Mouse (Mus musculus): ENCODE measurements around the gene Fbxo2.
"Not testable (repeated sequence)": the region's sequence is repeated elsewhere in the genome, so short reads cannot be mapped to it uniquely, and the experiment has no call there.

The Fbxo2 gene

GRCm38 (mm10) chr4:148160436-148161390 is at the start of gene Fbxo2, which contains the start of gene Fbxo44:
Gene Fbxo2, plus strand, starts transcription at chr4:148160621.
Gene Fbxo44, minus strand, starts transcription at chr4:148160482.
- no peak for DNase-seq (ENCODE audit: low spot score)

- no peak for DNase-seq (ENCODE audit: low spot score)
Observed at GRCm38 (mm10) chr4:148112519-148112918, 47.9 kb upstream of the Fbxo2 start.

- peak; percentile 58 for DNase-seq (ENCODE audit: low spot score)
Observed at GRCm38 (mm10) chr4:148114758-148115391, 45.5 kb upstream of the Fbxo2 start.

GRCm38 (mm10) chr4:148115467-148115866 is 45.0 kb upstream of the Fbxo2 start:
- no peak for DNase-seq (ENCODE audit: low spot score)

- no peak for DNase-seq (ENCODE audit: low spot score)
Observed at GRCm38 (mm10) chr4:148116657-148117056, 43.8 kb upstream of the Fbxo2 start.

- DNase-seq (ENCODE audit: low spot score) = no peak
Observed at GRCm38 (mm10) chr4:148117392-148117791, 43.0 kb upstream of the Fbxo2 start.

- DNase-seq (ENCODE audit: low spot score) = not testable (repeated sequence)
Observed at GRCm38 (mm10) chr4:148119578-148119977, 40.8 kb upstream of the Fbxo2 start.

- no peak for DNase-seq (ENCODE audit: low spot score)
Observed at GRCm38 (mm10) chr4:148120555-148120954, 39.9 kb upstream of the Fbxo2 start.

- DNase-seq (ENCODE audit: low spot score) = no peak
Observed at GRCm38 (mm10) chr4:148121362-148121761, 39.1 kb upstream of the Fbxo2 start.

- DNase-seq (ENCODE audit: low spot score) = no peak
Observed at GRCm38 (mm10) chr4:148121982-148122693, 38.3 kb upstream of the Fbxo2 start.

- DNase-seq (ENCODE audit: low spot score) = no peak
Observed at GRCm38 (mm10) chr4:148122694-148123066, 37.7 kb upstream of the Fbxo2 start.

- no peak for DNase-seq (ENCODE audit: low spot score)
Observed at GRCm38 (mm10) chr4:148128241-148128640, 32.2 kb upstream of the Fbxo2 start.

- no peak for DNase-seq (ENCODE audit: low spot score)
Observed at GRCm38 (mm10) chr4:148128672-148129071, 31.7 kb upstream of the Fbxo2 start.

GRCm38 (mm10) chr4:148130133-148130532 is 30.3 kb upstream of the Fbxo2 start, which contains the start of gene Mad2l2:
Gene Mad2l2, plus strand, starts transcription at chr4:148130384.
- no peak for DNase-seq (ENCODE audit: low spot score)

- no peak for DNase-seq (ENCODE audit: low spot score)
Observed at GRCm38 (mm10) chr4:148130561-148131413, 29.6 kb upstream of the Fbxo2 start, which contains the start of gene Draxin. Gene Draxin, minus strand, starts transcription at chr4:148130698.

- DNase-seq (ENCODE audit: low spot score) = no peak
Observed at GRCm38 (mm10) chr4:148131497-148132081, 28.8 kb upstream of the Fbxo2 start.

GRCm38 (mm10) chr4:148134988-148135387 is 25.4 kb upstream of the Fbxo2 start:
- no peak for DNase-seq (ENCODE audit: low spot score)

- DNase-seq (ENCODE audit: low spot score) = no peak
Observed at GRCm38 (mm10) chr4:148137503-148137902, 22.9 kb upstream of the Fbxo2 start.

- no peak for DNase-seq (ENCODE audit: low spot score)
Observed at GRCm38 (mm10) chr4:148139767-148140097, 20.7 kb upstream of the Fbxo2 start.

GRCm38 (mm10) chr4:148140098-148141011 is 20.1 kb upstream of the Fbxo2 start:
- DNase-seq (ENCODE audit: low spot score) = peak; percentile 90
